Mouse (Mus musculus): ENCODE results near the gene Prkch. TPM values are rescaled to one million over a fixed set of nuclear protein-coding genes. Genes with fewer than 3 reads are reported as not detected.

The Prkch gene
- polyA plus RNA-seq, 1 experiment from 2014 or later = 11.2 TPM

GRCm38 (mm10) chr12:73583318-73583717 is 1.3 kb upstream of the Prkch start:
- H3K9me3 ChIP-seq = no peaks in the 10 kb centered on the region
- 74% methylated on average over 9 of the region's 9 CpGs for WGBS
- no peak overlapping the region for H3K9ac ChIP-seq (replicated peaks)
- peaks cover 18% of the 10 kb centered on the region for H3K4me1 ChIP-seq (replicated peaks)
- H3K4me3 ChIP-seq (replicated peaks) = no peak overlapping the region
- H3K36me3 ChIP-seq = no peaks in the 10 kb centered on the region
- H3K27ac ChIP-seq = no peak overlapping the region
- peaks cover 67% of the 10 kb centered on the region for H3K27me3 ChIP-seq
- H3K4me2 ChIP-seq = no peak overlapping the region
- no peak for ATAC-seq (ENCODE audit: insufficient number of reproducible peaks, insufficient read depth, low FRiP score, low TSS enrichment, low read depth)

GRCm38 (mm10) chr12:73583813-73584609 is 585 bp upstream of the Prkch start:
- 3% methylated on average over 33 of the region's 33 CpGs for WGBS
- H3K4me2 ChIP-seq = peak overlapping the region; percentile 91
- peaks cover 18% of the 10 kb centered on the region for H3K4me1 ChIP-seq (replicated peaks)
- peaks cover 64% of the 10 kb centered on the region for H3K27me3 ChIP-seq
- peak; percentile 75 for ATAC-seq (ENCODE audit: insufficient number of reproducible peaks, insufficient read depth, low FRiP score, low TSS enrichment, low read depth)
- peak overlapping the region; percentile 69 for H3K9ac ChIP-seq (replicated peaks)
- H3K27ac ChIP-seq = peak overlapping the region; percentile 36; the same call in 1 of the 2 replicates
- no peaks in the 10 kb centered on the region for H3K9me3 ChIP-seq
- peak overlapping the region; percentile 69 for H3K4me3 ChIP-seq (replicated peaks)
- H3K36me3 ChIP-seq = no peaks in the 10 kb centered on the region

GRCm38 (mm10) chr12:73585241-73585801 is 725 bp downstream of the Prkch start:
- under 1% methylated on average over 33 of the region's 33 CpGs for WGBS
- Histone ChIP-seq H3K36me3 (no peaks in the 10 kb centered on the region), H3K9ac (replicated peaks) (peak overlapping the region; percentile 69), H3K27ac (no peak overlapping the region; the same call in 1 of the 2 replicates), H3K27me3 (peaks cover 55% of the 10 kb centered on the region), H3K4me1 (replicated peaks) (peaks cover 18% of the 10 kb centered on the region), H3K9me3 (no peaks in the 10 kb centered on the region), H3K4me3 (replicated peaks) (peak overlapping the region; percentile 69), H3K4me2 (peak overlapping the region; percentile 91)
- peak; percentile 60 for ATAC-seq (ENCODE audit: insufficient number of reproducible peaks, insufficient read depth, low FRiP score, low TSS enrichment, low read depth)

- Histone ChIP-seq H3K36me3 (no peaks in the 10 kb centered on the region), H3K9me3 (no peaks in the 10 kb centered on the region), H3K27me3 (peaks cover 50% of the 10 kb centered on the region), H3K9ac (replicated peaks) (no peak overlapping the region), H3K4me3 (replicated peaks) (peak overlapping the region; percentile 69), H3K4me1 (replicated peaks) (peaks cover 18% of the 10 kb centered on the region), H3K27ac (no peak overlapping the region), H3K4me2 (peak overlapping the region; percentile 91)
- WGBS = 2% methylated on average over 7 of the region's 7 CpGs
- ATAC-seq (ENCODE audit: insufficient number of reproducible peaks, insufficient read depth, low FRiP score, low TSS enrichment, low read depth) = no peak
These were observed 1.3 kb downstream of the Prkch start for GRCm38 (mm10) chr12:73585850-73586249.

GRCm38 (mm10) chr12:73587262-73587661 is 2.7 kb downstream of the Prkch start:
- H3K27me3 ChIP-seq = peaks cover 40% of the 10 kb centered on the region
- ATAC-seq (ENCODE audit: insufficient number of reproducible peaks, insufficient read depth, low FRiP score, low TSS enrichment, low read depth) = no peak

GRCm38 (mm10) chr12:73590627-73591276 is 6.2 kb downstream of the Prkch start:
- no peaks in the 10 kb centered on the region for H3K9me3 ChIP-seq
- H3K9ac ChIP-seq (replicated peaks) = no peak overlapping the region
- no peak overlapping the region for H3K27ac ChIP-seq
- peaks cover 6% of the 10 kb centered on the region for H3K4me1 ChIP-seq (replicated peaks)
- H3K4me3 ChIP-seq (replicated peaks) = no peak overlapping the region
- 88% methylated on average over 15 of the region's 15 CpGs for WGBS
- ATAC-seq (ENCODE audit: insufficient number of reproducible peaks, insufficient read depth, low FRiP score, low TSS enrichment, low read depth) = no peak
- H3K36me3 ChIP-seq = no peaks in the 10 kb centered on the region
- H3K4me2 ChIP-seq = no peak overlapping the region
- peaks cover 14% of the 10 kb centered on the region for H3K27me3 ChIP-seq

More at GRCm38 (mm10) chr12:73587262-73587661, 2.7 kb downstream of the Prkch start:
- Histone ChIP-seq H3K9ac (replicated peaks) (no peak overlapping the region), H3K4me1 (replicated peaks) (peaks cover 18% of the 10 kb centered on the region), H3K9me3 (no peaks in the 10 kb centered on the region), H3K4me3 (replicated peaks) (no peak overlapping the region), H3K4me2 (0 out of 2 replicates have a peak overlapping the region, but pooled peaks have one; percentile 17), H3K36me3 (no peaks in the 10 kb centered on the region), H3K27ac (no peak overlapping the region)
- 56% methylated on average over 3 of the region's 3 CpGs for WGBS

- WGBS = 68% methylated on average over 8 of the region's 11 CpGs
- no peaks in the 10 kb centered on the region for H3K4me1 ChIP-seq (replicated peaks)
These were observed 7.0 kb downstream of the Prkch start for GRCm38 (mm10) chr12:73591625-73592024.

GRCm38 (mm10) chr12:73593021-73593798 is 8.6 kb downstream of the Prkch start:
- Histone ChIP-seq H3K4me1 (replicated peaks) (no peaks in the 10 kb centered on the region; the same call in 1 of the 2 replicates), H3K36me3 (no peaks in the 10 kb centered on the region), H3K9me3 (no peaks in the 10 kb centered on the region), H3K4me3 (replicated peaks) (no peak overlapping the region), H3K27ac (no peak overlapping the region), H3K4me2 (no peak overlapping the region), H3K27me3 (0 out of 2 replicates have a peak, but pooled peaks cover 3% of the 10 kb centered on the region), H3K9ac (replicated peaks) (no peak overlapping the region)
- WGBS = 78% methylated on average over 12 of the region's 12 CpGs
- ATAC-seq (ENCODE audit: insufficient number of reproducible peaks, insufficient read depth, low FRiP score, low TSS enrichment, low read depth) = no peak

More at GRCm38 (mm10) chr12:73591625-73592024, 7.0 kb downstream of the Prkch start:
- no peak overlapping the region for H3K4me3 ChIP-seq (replicated peaks)
- no peaks in the 10 kb centered on the region for H3K9me3 ChIP-seq
- H3K9ac ChIP-seq (replicated peaks) = no peak overlapping the region
- no peak overlapping the region for H3K27ac ChIP-seq
- no peaks in the 10 kb centered on the region for H3K36me3 ChIP-seq
- ATAC-seq (ENCODE audit: insufficient number of reproducible peaks, insufficient read depth, low FRiP score, low TSS enrichment, low read depth) = no peak
- H3K27me3 ChIP-seq = peaks cover 8% of the 10 kb centered on the region
- H3K4me2 ChIP-seq = no peak overlapping the region

GRCm38 (mm10) chr12:73594177-73594745 is 9.7 kb downstream of the Prkch start:
- H3K4me2 ChIP-seq = no peak overlapping the region
- 0 out of 2 replicates have a peak, but pooled peaks cover 3% of the 10 kb centered on the region for H3K27me3 ChIP-seq
- ATAC-seq (ENCODE audit: insufficient number of reproducible peaks, insufficient read depth, low FRiP score, low TSS enrichment, low read depth) = no peak
- no peaks in the 10 kb centered on the region for H3K36me3 ChIP-seq
- H3K27ac ChIP-seq = no peak overlapping the region
- 88% methylated on average over 9 of the region's 9 CpGs for WGBS
- H3K4me1 ChIP-seq (replicated peaks) = peaks cover 3% of the 10 kb centered on the region; the same call in 1 of the 2 replicates
- no peak overlapping the region for H3K9ac ChIP-seq (replicated peaks)
- no peak overlapping the region for H3K4me3 ChIP-seq (replicated peaks)
- no peaks in the 10 kb centered on the region for H3K9me3 ChIP-seq

- Histone ChIP-seq H3K27me3 (0 out of 2 replicates have a peak, but pooled peaks cover 3% of the 10 kb centered on the region), H3K4me2 (no peak overlapping the region), H3K36me3 (no peaks in the 10 kb centered on the region), H3K4me3 (replicated peaks) (no peak overlapping the region), H3K9me3 (no peaks in the 10 kb centered on the region), H3K4me1 (replicated peaks) (peaks cover 3% of the 10 kb centered on the region; the same call in 1 of the 2 replicates), H3K27ac (no peak overlapping the region), H3K9ac (replicated peaks) (no peak overlapping the region)
- ATAC-seq (ENCODE audit: insufficient number of reproducible peaks, insufficient read depth, low FRiP score, low TSS enrichment, low read depth) = no peak
- WGBS = 53% methylated on average over 8 of the region's 8 CpGs
These were observed 10.6 kb downstream of the Prkch start for GRCm38 (mm10) chr12:73595226-73595625.
